Mouse (Mus musculus): ENCODE measurements around the gene Ubash3b.

GRCm38 (mm10) chr9:41182550-41182949, 21.1 kb upstream of the Ubash3b start:
- TF ChIP-seq CTCF (IDR thresholded peaks at IDR 0.05; ENCODE audit: extremely low read depth, insufficient read length, insufficient replicate concordance, low read depth, low read length) (peak; percentile 20; the same call in 1 of the 2 replicates), POLR2A (IDR thresholded peaks at IDR 0.05; ENCODE audit: low read depth, low read length) (no peak)
